Mouse (Mus musculus) CD4-positive, CD25-positive, alpha-beta regulatory T cell, adult 4 months (primary cell): ENCODE measurements around the gene Dydc2. TPM values are rescaled to one million over a fixed set of nuclear protein-coding genes. Genes with fewer than 3 reads are reported as not detected.

ENCODE experiments used
- ATAC-seq: one replicate; pipeline ENCODE4 v1.8.0; 2017
- polyA plus RNA-seq, 2 experiments: library from polyadenylated mRNA; unstranded; fragments of 100-300 nt; shearing (Covaris generic); gene quantifications; one replicate each; pipeline ENCODE4 v1.2.1; 2017

Dydc2 gene
- polyA plus RNA-seq, 2 experiments from 2014 or later: not detected

DNA sequence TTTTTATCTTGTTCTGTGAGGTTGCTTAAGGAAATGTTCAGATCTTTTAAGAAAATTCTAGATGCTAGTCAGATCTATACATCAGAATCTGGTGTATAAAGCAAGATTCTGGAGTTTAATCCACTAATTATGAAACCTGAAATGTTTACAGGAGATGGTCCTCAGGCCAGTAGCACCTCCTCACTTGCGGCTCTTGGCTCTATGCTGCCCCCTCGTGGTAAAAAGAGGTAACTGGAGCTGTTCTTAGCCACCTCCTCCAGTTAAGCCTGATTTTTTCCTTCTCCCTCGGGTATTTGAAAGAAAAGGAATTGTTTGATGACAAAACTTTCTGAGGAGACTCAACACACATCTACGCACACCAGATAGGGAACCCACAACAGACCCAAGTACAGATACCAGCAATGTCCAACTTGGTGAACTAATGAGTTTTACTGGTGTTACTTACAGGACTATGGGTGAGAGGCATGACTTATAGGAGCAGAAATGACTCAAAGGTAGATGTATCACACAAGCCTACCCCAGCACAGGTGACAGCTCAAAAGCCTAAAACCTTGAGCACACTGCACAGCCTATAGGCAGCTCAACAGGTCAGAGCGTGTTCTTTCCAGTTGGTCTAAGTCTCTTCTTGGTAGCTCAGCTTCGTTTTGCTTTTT is 33.7 kb downstream of the Dydc2 start:
- ATAC-seq: peak; percentile 77

DNA sequence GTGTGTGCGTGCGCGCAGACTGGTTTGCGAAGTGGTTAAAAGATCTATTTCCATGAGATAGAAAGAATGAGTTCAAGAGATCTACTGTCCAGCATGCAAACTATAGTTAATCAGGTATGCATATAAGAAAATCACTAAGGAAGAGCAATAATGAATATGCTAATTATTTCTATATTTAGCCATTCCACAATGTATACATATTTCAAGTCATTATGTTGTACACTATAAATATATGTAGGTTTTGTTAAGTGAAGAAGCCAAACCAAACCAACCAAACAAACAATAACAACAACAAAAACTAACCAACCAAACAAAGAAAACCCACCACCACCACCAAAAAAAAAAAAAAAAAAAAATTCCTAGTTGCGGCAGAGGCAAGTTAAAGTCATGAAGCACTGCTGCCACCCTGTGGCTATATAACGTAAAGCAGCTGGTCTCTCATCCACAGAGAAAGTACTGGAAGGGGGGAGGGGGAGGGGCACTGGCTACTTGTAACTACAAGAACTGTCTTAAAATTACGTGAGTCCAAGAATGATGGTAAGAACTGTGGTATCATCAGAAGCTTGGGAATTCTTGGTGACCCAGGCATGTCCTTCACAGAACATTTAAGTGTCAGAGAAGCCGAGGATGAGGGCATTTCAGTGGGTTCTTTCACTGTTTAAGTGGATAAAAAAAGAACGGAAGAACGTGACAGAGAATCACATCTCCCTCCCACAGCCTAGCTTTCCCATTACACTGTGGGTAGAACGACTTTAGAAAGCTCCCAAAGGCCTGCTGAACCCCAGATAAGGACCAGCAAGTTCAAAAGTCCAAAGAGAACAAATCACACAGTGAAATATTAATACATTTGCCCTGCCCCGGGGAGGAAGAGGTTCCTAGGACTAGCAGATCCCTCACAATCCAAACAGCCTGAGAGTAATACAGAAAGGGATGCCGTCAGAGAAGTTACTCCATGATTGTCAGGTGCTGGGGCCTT is 35.6 kb downstream of the Dydc2 start:
- peak; percentile 90 for ATAC-seq

GRCm38 (mm10) chr14:41030989-41031513 is 38.0 kb downstream of the Dydc2 start:
- no peak for ATAC-seq

- no peak for ATAC-seq
These were observed 39.7 kb downstream of the Dydc2 start for GRCm38 (mm10) chr14:41029303-41029702.

DNA sequence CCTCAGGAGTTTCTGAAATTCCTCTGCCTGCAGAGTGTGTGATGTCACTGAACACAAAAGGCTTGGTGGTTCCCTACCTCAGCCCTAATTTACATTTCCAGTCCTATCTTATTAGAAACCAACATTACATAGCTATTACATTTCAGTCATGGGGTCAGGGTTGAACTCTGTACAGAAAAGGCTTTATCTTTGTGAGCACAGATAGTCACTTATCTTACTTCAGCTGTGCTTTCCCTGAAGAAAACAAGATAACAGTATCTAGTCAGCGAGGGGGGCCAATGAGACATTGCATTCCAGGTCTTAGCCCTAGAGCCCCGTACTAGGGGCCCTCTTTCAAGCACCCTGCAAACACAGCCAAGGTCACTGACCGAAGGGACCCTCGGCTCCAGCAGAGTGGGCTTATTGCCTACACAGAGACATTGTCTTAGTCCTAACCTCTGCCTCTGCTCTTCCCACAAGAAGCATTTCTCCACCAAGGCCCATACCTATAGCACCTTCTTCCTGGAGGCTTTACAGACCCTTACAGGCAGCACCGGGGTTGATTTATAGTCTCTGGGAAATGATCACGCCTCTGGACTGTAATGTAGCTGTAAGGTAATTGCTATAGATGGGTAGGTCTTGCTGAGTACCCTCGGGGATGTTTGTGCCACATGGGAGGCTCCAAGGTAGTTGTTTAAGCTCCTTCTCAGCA is 43.3 kb downstream of the Dydc2 start:
- ATAC-seq: no peak

DNA sequence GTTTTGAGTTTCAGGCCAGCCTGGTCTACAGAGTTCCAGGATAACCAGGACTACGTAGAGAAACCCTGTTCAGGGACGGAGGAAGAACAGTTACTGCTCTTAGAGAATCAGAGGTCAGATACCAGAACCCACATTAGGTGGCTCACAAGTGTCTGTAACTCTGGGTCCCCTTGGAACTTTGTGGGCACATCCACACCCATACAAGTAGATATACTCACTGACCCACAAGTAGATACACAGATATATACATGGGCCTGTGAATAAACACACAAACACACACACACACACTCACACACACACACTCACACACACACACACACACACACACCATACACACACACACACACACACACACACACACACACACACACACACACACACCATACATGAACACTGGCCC is 43.9 kb downstream of the Dydc2 start:
- ATAC-seq: no peak

- ATAC-seq: no peak
These were observed 47.8 kb downstream of the Dydc2 start for GRCm38 (mm10) chr14:41021246-41021645.

GRCm38 (mm10) chr14:41017460-41017859 is 51.5 kb downstream of the Dydc2 start:
- no peak for ATAC-seq

GRCm38 (mm10) chr14:41014701-41015240 is 54.2 kb downstream of the Dydc2 start:
- no peak for ATAC-seq

DNA sequence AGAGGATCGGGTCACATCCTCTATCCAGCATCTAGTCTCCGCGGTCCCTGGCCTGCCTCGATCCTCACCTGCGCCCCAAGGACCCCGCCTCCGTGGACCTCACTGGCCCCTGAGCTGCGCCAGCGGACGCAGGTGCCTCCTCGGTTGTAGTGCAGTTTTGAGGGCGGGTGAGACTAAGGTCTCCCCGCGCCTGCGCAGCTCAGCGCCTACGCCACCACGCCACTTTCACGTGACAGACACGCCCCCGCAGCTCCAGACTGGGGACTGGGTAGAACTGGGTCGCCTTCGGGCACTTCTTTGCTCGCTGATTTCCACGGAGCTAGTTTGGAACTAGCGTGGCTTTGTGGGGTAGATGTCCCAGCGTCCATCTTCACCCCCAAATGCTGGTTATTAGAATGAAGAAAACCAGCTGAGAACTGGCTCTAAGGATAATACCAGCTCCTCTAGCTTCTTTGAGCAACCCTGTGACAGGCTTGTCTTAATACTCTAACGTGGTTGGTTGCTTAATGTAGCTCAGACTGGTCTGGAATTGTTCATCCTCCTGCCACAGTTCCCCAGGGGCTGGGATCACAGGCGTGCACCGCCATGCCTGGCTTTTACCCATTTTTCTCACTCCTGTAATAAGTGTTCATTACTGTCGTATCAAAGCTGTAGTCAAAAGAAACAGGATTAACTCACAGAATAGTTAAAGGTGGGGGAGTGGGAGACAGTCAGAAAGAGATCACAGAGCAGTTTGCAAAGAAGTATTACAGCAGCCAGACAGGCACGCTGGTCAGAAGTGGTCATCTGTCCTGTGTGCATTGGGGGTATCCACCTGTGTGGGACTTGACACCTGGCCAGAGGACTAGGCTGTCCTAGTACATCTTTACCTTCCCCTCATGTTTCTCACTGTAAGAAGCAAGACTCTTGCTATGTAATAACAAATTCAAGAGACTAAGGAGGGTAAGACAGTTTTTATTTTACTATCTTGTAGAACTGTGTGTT is 55.1 kb downstream of the Dydc2 start, which contains the start of gene Fam213a:
Fam213a (minus strand) TSS at position 159 of the 984 bp plus-strand sequence.
- ATAC-seq: peak; percentile 97

DNA sequence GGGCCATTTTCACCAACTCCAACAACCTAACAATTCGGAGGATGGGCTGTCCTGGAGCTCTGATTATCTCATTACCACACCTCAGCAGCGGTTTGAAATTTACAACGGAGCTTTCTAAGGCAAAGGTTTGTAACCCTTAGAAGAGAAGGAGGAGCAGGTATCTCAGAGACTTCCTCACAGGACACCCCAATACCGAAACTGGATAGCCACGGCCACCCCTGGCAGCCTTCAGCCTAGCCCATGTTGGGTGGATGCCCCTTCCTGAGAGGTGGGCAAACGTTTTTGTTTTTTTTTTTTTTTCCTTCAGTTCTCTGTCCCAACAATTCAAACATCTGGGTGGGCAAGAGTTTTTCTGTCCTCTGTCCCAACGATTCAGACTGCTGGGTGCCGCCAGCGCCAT is 55.9 kb downstream of the Dydc2 start:
- no peak for ATAC-seq

GRCm38 (mm10) chr14:41011916-41012315 is 57.1 kb downstream of the Dydc2 start:
- no peak for ATAC-seq

DNA sequence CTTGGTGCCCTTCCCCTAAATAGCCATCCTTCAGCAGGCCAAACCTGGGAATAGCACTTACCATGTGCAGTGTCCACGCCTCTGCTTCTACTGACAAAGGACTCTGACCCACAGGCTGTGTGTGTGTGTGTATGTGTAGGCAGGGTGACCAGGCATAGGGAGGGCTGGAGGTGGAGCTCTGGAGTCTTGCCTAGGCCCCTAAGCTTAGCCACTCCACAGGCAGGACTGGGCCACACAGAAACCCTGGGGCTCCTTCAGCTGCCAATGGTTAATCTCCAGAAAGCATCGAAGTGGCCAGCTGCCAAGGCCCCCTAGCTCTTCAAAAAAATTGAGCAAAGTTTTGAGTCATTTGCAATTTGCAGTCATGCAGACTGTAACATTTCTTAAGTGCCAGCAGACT is 60.9 kb downstream of the Dydc2 start:
- no peak for ATAC-seq

DNA sequence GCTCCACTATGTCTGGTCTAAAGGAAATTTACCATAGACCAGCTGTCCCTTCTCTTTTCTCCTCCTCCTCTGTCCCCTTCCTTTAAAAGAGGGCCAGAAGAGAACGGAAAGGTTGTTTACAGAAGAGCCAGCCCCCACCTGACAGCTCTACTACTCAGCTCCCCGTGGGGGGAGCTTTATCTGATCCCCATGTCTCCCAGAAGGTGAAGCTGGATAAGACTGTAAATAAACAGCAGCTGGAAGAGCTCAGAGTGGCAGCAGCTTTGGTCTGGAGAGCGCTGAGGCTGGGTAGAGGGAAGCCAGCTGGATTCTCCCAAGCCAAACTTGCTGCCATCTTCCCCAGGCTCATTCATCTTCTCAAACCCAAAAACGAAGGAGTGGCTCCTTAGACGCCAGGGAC is 61.4 kb downstream of the Dydc2 start:
- ATAC-seq: no peak

- no peak for ATAC-seq
These were observed 62.1 kb downstream of the Dydc2 start for GRCm38 (mm10) chr14:41006899-41007298.

DNA sequence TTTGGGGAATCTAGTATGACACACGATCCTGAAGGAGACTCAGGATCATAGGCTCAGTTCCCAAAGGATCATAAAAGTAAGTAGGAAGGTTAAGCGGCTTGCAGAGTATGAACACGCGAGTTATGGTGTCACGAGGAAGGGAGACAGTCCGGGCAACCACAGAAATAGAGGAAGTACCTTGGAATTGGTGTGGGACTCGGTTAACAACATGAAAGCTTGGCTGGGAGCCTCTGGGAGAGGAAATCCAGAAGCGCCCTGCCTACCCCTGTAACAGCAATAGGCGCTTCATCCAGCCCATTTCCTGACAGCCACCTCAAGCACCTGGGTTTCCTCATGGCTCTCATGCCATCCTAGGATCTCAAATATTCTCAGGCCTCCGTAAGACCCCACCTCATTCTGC is 62.7 kb downstream of the Dydc2 start:
- no peak for ATAC-seq

- ATAC-seq: no peak
These were observed 63.3 kb downstream of the Dydc2 start for GRCm38 (mm10) chr14:41005716-41006115.

GRCm38 (mm10) chr14:41004201-41005141 is 64.5 kb downstream of the Dydc2 start:
- no peak for ATAC-seq

DNA sequence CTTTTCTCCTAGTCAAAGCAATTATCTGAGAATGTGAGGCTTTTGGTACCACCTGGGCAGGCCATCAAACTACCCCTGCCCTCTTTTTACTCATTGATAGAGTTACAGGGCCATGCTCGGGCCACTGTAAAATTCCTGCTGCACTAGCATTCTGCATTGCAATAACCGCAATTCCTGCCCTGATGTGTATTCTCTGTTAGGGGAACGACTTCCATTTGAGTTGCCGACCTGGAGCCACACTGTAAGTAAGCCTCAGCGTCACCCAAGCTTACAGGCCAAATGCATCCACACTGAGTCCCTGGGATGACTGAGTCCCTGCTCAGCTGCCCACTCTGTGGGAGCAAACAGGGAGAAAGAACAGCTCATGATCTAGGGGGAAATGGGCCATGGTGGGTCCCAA is 67.4 kb downstream of the Dydc2 start:
- no peak for ATAC-seq

DNA sequence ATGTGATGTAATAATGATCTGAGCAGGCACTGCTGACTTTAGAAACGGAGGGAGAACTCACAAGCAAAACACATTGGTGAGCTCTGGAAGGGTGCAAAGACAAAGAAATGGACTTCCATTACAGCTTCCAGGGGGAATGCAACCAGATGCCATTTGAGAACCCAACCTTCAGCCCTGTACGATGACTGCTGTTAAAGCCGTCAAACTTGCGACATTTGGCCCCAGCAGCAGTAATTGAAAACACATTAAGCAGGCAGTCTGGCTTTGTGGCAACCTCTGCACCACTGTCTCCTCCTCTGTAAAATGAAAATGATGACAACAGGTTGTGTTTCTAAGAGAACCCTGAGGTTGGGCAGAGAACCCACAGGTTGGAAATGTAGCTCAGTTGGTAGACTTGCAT is 68.2 kb downstream of the Dydc2 start:
- no peak for ATAC-seq
